Mouse (Mus musculus): ENCODE measurements around the gene Nr1d1. TPM values are rescaled to one million over a fixed set of nuclear protein-coding genes. Genes with fewer than 3 reads are reported as not detected.

The Nr1d1 gene
- total and polyA plus RNA-seq, 3 experiments = 2.0 to 5.6 TPM; not detected in 1

DNA sequence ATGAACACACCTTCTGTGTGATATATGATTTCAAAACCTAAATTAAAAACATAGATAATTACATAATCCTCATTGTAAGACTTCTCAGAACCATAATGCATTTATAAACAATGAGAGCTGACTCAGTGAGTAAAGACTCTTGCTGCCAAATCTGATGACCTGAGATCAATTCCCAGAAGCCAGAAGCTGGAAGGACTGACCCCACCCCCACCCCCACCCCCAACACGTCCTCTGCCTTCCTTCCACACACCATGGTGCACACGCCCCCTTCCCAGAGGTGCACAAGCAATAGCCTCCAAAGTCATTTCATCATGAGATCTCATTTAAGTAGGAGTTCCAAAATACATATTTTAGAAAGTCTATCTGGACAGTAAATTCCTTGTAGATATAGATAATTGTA lies 54.4 kb downstream of the Nr1d1 start:
- Histone ChIP-seq H3K9me3 (replicated peaks; ENCODE audit: insufficient read depth, low read length) (no peaks in the 10 kb centered on the region), H3K4me1 (ENCODE audit: control insufficient read depth in 1 of 2, insufficient read depth in 2 of 2, low read length in 2 of 2) (no peaks in the 10 kb centered on the region), H3K4me3 (ENCODE audit: control insufficient read depth in 1 of 2, insufficient read depth in 1 of 2, low read depth in 2 of 2, low read length in 2 of 2) (no peak overlapping the region), H3K27ac (ENCODE audit: control insufficient read depth, low read depth, low read length) (no peak overlapping the region), H3K9ac (ENCODE audit: control insufficient read depth, low read depth, low read length, poor library complexity, severe bottlenecking) (no peak overlapping the region), H3K27me3 (ENCODE audit: control insufficient read depth in 1 of 2, insufficient read depth in 2 of 2, low read length in 2 of 2) (no peaks in the 10 kb centered on the region), H3K36me3 (ENCODE audit: control insufficient read depth in 1 of 2, insufficient read depth in 2 of 2, low read length in 2 of 2) (no peaks in the 10 kb centered on the region), H3K79me2 (ENCODE audit: control insufficient read depth, insufficient read depth, low read length, poor library complexity) (no peaks in the 10 kb centered on the region)
- DNase-seq (ENCODE audit: low read depth, low spot score) = no peak
- no peak for TF ChIP-seq MEF2A (IDR thresholded peaks at IDR 0.05; ENCODE audit: extremely low read depth, insufficient replicate concordance, low read depth, low read length, poor library complexity, severe bottlenecking)
- TF ChIP-seq TCF12 (IDR thresholded peaks at IDR 0.05; ENCODE audit: low read depth, low read length) = no peak

Other genes with a start within 250 kb of the Nr1d1 start
- gene Ikzf3, start 229.3 kb downstream of the Nr1d1 start, total RNA-seq (2012; rRNA removed) = 0.12 TPM in 1 of 2 replicates, not detected in the other
- gene Ikzf3, start 229.3 kb downstream of the Nr1d1 start, polyA plus RNA-seq (2012; ENCODE audit: insufficient read depth in 1 of 2, insufficient read length in 2 of 2, low read depth in 1 of 2, low replicate concordance in 2 of 2, missing spikeins in 1 of 2) = not detected
- gene Zpbp2, start 224.2 kb downstream of the Nr1d1 start, total RNA-seq (2012; rRNA removed) = 0.12 and 0.42 TPM in 2 replicates
- under 1 TPM in 1 of 2 experiments, not detected in 1; 0.58 TPM for gene Zpbp2, start 224.2 kb downstream of the Nr1d1 start, polyA plus RNA-seq (2012; ENCODE audit: insufficient read depth in 1 of 2, insufficient read length in 2 of 2, low read depth in 1 of 2, low replicate concordance in 2 of 2, missing spikeins in 1 of 2)
- gene Ormdl3, start 188.0 kb downstream of the Nr1d1 start, total RNA-seq (2012; rRNA removed) = 60.3 and 93.7 TPM in 2 replicates
- 10 to 100 TPM in 1 of 2 experiments, not detected in 1; 52.7 TPM for gene Ormdl3, start 188.0 kb downstream of the Nr1d1 start, polyA plus RNA-seq (2012; ENCODE audit: insufficient read depth in 1 of 2, insufficient read length in 2 of 2, low read depth in 1 of 2, low replicate concordance in 2 of 2, missing spikeins in 1 of 2)
- gene Lrrc3c, start 177.0 kb downstream of the Nr1d1 start, total RNA-seq (2012; rRNA removed) = not detected in 2 replicates
- gene Lrrc3c, start 177.0 kb downstream of the Nr1d1 start, polyA plus RNA-seq (2012; ENCODE audit: insufficient read depth in 1 of 2, insufficient read length in 2 of 2, low read depth in 1 of 2, low replicate concordance in 2 of 2, missing spikeins in 1 of 2) = not detected
- gene Gm12355, start 149.7 kb downstream of the Nr1d1 start, total RNA-seq (2012; rRNA removed) = 2.1 and 3.4 TPM in 2 replicates
- gene Gm12355, start 149.7 kb downstream of the Nr1d1 start, polyA plus RNA-seq (2012; ENCODE audit: insufficient read depth in 1 of 2, insufficient read length in 2 of 2, low read depth in 1 of 2, low replicate concordance in 2 of 2, missing spikeins in 1 of 2) = under 1 TPM in 1 of 2 experiments, not detected in 1; 0.58 TPM
- gene Gsdma3, start 149.0 kb downstream of the Nr1d1 start, total RNA-seq (2012; rRNA removed) = not detected in 2 replicates
- not detected for gene Gsdma3, start 149.0 kb downstream of the Nr1d1 start, polyA plus RNA-seq (2012; ENCODE audit: insufficient read depth in 1 of 2, insufficient read length in 2 of 2, low read depth in 1 of 2, low replicate concordance in 2 of 2, missing spikeins in 1 of 2)
- gene Gsdma2, start 128.6 kb downstream of the Nr1d1 start, total RNA-seq (2012; rRNA removed) = not detected in 2 replicates
- not detected for gene Gsdma2, start 128.6 kb downstream of the Nr1d1 start, polyA plus RNA-seq (2012; ENCODE audit: insufficient read depth in 1 of 2, insufficient read length in 2 of 2, low read depth in 1 of 2, low replicate concordance in 2 of 2, missing spikeins in 1 of 2)
- 0.23 and 0.62 TPM in 2 replicates for gene Gsdma, start 111.0 kb downstream of the Nr1d1 start, total RNA-seq (2012; rRNA removed)
- 1 to 10 TPM in 1 of 2 experiments, not detected in 1; 1.2 TPM for gene Gsdma, start 111.0 kb downstream of the Nr1d1 start, polyA plus RNA-seq (2012; ENCODE audit: insufficient read depth in 1 of 2, insufficient read length in 2 of 2, low read depth in 1 of 2, low replicate concordance in 2 of 2, missing spikeins in 1 of 2)
- 350 and 385 TPM in 2 replicates for gene Psmd3, start 92.8 kb downstream of the Nr1d1 start, total RNA-seq (2012; rRNA removed)
- 100 to 1,000 TPM; 214 to 417 TPM for gene Psmd3, start 92.8 kb downstream of the Nr1d1 start, polyA plus RNA-seq (2012; ENCODE audit: insufficient read depth in 1 of 2, insufficient read length in 2 of 2, low read depth in 1 of 2, low replicate concordance in 2 of 2, missing spikeins in 1 of 2)
- gene Csf3, start 74.1 kb downstream of the Nr1d1 start, total RNA-seq (2012; rRNA removed) = not detected in 2 replicates
- under 1 TPM in 1 of 2 experiments, not detected in 1; 0.18 TPM for gene Csf3, start 74.1 kb downstream of the Nr1d1 start, polyA plus RNA-seq (2012; ENCODE audit: insufficient read depth in 1 of 2, insufficient read length in 2 of 2, low read depth in 1 of 2, low replicate concordance in 2 of 2, missing spikeins in 1 of 2)
- 37.5 and 41.4 TPM in 2 replicates for gene Med24, start 45.9 kb downstream of the Nr1d1 start, total RNA-seq (2012; rRNA removed)
- gene Med24, start 45.9 kb downstream of the Nr1d1 start, polyA plus RNA-seq (2012; ENCODE audit: insufficient read depth in 1 of 2, insufficient read length in 2 of 2, low read depth in 1 of 2, low replicate concordance in 2 of 2, missing spikeins in 1 of 2) = 10 to 100 TPM in 1 of 2 experiments, not detected in 1; 89.8 TPM
- gene Thra, start 34.7 kb downstream of the Nr1d1 start, total RNA-seq (2012; rRNA removed) = 22.0 and 29.6 TPM in 2 replicates
- 10 to 100 TPM in 1 of 2 experiments, not detected in 1; 50.9 TPM for gene Thra, start 34.7 kb downstream of the Nr1d1 start, polyA plus RNA-seq (2012; ENCODE audit: insufficient read depth in 1 of 2, insufficient read length in 2 of 2, low read depth in 1 of 2, low replicate concordance in 2 of 2, missing spikeins in 1 of 2)
- 35.0 and 37.1 TPM in 2 replicates for gene Msl1, start 20.2 kb upstream of the Nr1d1 start, total RNA-seq (2012; rRNA removed)
- gene Msl1, start 20.2 kb upstream of the Nr1d1 start, polyA plus RNA-seq (2012; ENCODE audit: insufficient read depth in 1 of 2, insufficient read length in 2 of 2, low read depth in 1 of 2, low replicate concordance in 2 of 2, missing spikeins in 1 of 2) = 10 to 100 TPM in 1 of 2 experiments, not detected in 1; 49.4 TPM
- 18.2 and 20.9 TPM in 2 replicates for gene Casc3, start 29.6 kb upstream of the Nr1d1 start, total RNA-seq (2012; rRNA removed)
- 10 to 100 TPM; 58.6 to 61.0 TPM for gene Casc3, start 29.6 kb upstream of the Nr1d1 start, polyA plus RNA-seq (2012; ENCODE audit: insufficient read depth in 1 of 2, insufficient read length in 2 of 2, low read depth in 1 of 2, low replicate concordance in 2 of 2, missing spikeins in 1 of 2)
- 0.46 and 0.58 TPM in 2 replicates for gene Rapgefl1, start 61.5 kb upstream of the Nr1d1 start, total RNA-seq (2012; rRNA removed)
- gene Rapgefl1, start 61.5 kb upstream of the Nr1d1 start, polyA plus RNA-seq (2012; ENCODE audit: insufficient read depth in 1 of 2, insufficient read length in 2 of 2, low read depth in 1 of 2, low replicate concordance in 2 of 2, missing spikeins in 1 of 2) = 1 to 10 TPM in 1 of 2 experiments, not detected in 1; 1.4 TPM
- 2.9 and 3.2 TPM in 2 replicates for gene Wipf2, start 88.3 kb upstream of the Nr1d1 start, total RNA-seq (2012; rRNA removed)
- 1 to 10 TPM in 1 of 2 experiments, not detected in 1; 7.1 TPM for gene Wipf2, start 88.3 kb upstream of the Nr1d1 start, polyA plus RNA-seq (2012; ENCODE audit: insufficient read depth in 1 of 2, insufficient read length in 2 of 2, low read depth in 1 of 2, low replicate concordance in 2 of 2, missing spikeins in 1 of 2)
- 83.4 and 104 TPM in 2 replicates for gene Cdc6, start 132.5 kb upstream of the Nr1d1 start, total RNA-seq (2012; rRNA removed)
- gene Cdc6, start 132.5 kb upstream of the Nr1d1 start, polyA plus RNA-seq (2012; ENCODE audit: insufficient read depth in 1 of 2, insufficient read length in 2 of 2, low read depth in 1 of 2, low replicate concordance in 2 of 2, missing spikeins in 1 of 2) = 10 to 100 TPM; 56.9 to 69.4 TPM
- 9.8 and 12.1 TPM in 2 replicates for gene Rara, start 152.5 kb upstream of the Nr1d1 start, total RNA-seq (2012; rRNA removed)
- 10 to 100 TPM in 1 of 2 experiments, not detected in 1; 13.7 TPM for gene Rara, start 152.5 kb upstream of the Nr1d1 start, polyA plus RNA-seq (2012; ENCODE audit: insufficient read depth in 1 of 2, insufficient read length in 2 of 2, low read depth in 1 of 2, low replicate concordance in 2 of 2, missing spikeins in 1 of 2)
- gene Gjd3, start 207.7 kb upstream of the Nr1d1 start, total RNA-seq (2012; rRNA removed) = not detected in 2 replicates
- not detected for gene Gjd3, start 207.7 kb upstream of the Nr1d1 start, polyA plus RNA-seq (2012; ENCODE audit: insufficient read depth in 1 of 2, insufficient read length in 2 of 2, low read depth in 1 of 2, low replicate concordance in 2 of 2, missing spikeins in 1 of 2)
- gene Top2a, start 248.9 kb upstream of the Nr1d1 start, total RNA-seq (2012; rRNA removed) = 443 and 477 TPM in 2 replicates
- gene Top2a, start 248.9 kb upstream of the Nr1d1 start, polyA plus RNA-seq (2012; ENCODE audit: insufficient read depth in 1 of 2, insufficient read length in 2 of 2, low read depth in 1 of 2, low replicate concordance in 2 of 2, missing spikeins in 1 of 2) = 100 to 1,000 TPM; 395 to 643 TPM

Data from MEL (cell line).